Mouse (Mus musculus) megakaryocyte, embryonic 14.5 days (primary cell): ENCODE results near the gene Irgc1.

ENCODE experiments used
- FLI1 ChIP-seq: IDR thresholded peaks from 2 replicates; pipeline ENCODE4 v1.6.1; 2012; ENCODE audit warnings: low read length, inconsistent platforms, mixed read lengths
- GATA1 ChIP-seq: IDR thresholded peaks from 3 replicates; pipeline ENCODE4 v1.6.1; 2012; ENCODE audit warnings: mixed read lengths, low read length, inconsistent platforms, borderline replicate concordance

DNA sequence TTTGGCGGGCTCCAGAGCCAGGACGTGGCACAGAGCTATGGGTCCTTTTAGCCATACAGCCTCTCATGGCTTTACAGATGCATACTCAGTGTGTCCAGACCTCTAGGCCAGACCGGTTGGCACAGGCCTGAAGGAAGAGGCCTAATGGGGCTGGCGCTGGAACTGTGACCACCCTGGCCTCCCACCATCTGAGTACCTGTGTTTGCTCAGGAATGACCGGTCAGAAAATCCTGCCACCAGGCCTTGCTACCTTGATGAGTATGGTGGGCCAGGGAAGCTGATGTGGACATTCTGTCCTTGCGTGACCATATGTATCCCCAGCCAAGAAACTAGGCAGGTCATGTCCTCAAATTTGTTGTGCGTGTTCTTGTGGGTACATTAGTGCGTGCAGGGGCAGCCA lies 24.9 kb downstream of the Irgc1 start:
- TF ChIP-seq GATA1 (no peak), FLI1 (no peak)
